Mouse (Mus musculus): ENCODE results near the gene Lbh.

- TF ChIP-seq POLR2A (IDR thresholded peaks at IDR 0.05; ENCODE audit: low read depth, low read length) (no peak), CTCF (IDR thresholded peaks at IDR 0.05; ENCODE audit: borderline replicate concordance, insufficient read depth, low read length) (no peak)
Observed at GRCm38 (mm10) chr17:72937204-72937603, 19.1 kb downstream of the Lbh start.

Data from embryonic fibroblast, embryonic 13.5 days (primary cell).